Mouse (Mus musculus) embryo, embryonic 10 days (tissue): Measurements from ENCODE around the gene Bach1.

ENCODE experiments used
- DNase-seq: peaks from one replicate; pipeline ENCODE4 v3.0.0-alpha.2; 2015; ENCODE audit warnings: low spot score

Bach1 gene

GRCm38 (mm10) chr16:87698692-87699305 lies at the start of gene Bach1:
Gene Bach1, plus strand, starts transcription at chr16:87698945.
- peak; percentile 98 for DNase-seq

- no peak for DNase-seq
Measured at GRCm38 (mm10) chr16:87652344-87652743, 46.4 kb upstream of the Bach1 start.

GRCm38 (mm10) chr16:87652924-87653323 lies 45.8 kb upstream of the Bach1 start:
- DNase-seq = no peak

- no peak for DNase-seq
Measured at GRCm38 (mm10) chr16:87654016-87654575, 44.6 kb upstream of the Bach1 start.

- DNase-seq = no peak
Measured at GRCm38 (mm10) chr16:87655005-87655404, 43.7 kb upstream of the Bach1 start.

- no peak for DNase-seq
Measured at GRCm38 (mm10) chr16:87655579-87655978, 43.2 kb upstream of the Bach1 start.

- DNase-seq = no peak
Measured at GRCm38 (mm10) chr16:87656771-87657170, 42.0 kb upstream of the Bach1 start.

GRCm38 (mm10) chr16:87657291-87657690 lies 41.5 kb upstream of the Bach1 start:
- no peak for DNase-seq

GRCm38 (mm10) chr16:87661024-87661471 lies 37.7 kb upstream of the Bach1 start:
- peak; percentile 20 for DNase-seq

GRCm38 (mm10) chr16:87661636-87662035 lies 37.1 kb upstream of the Bach1 start:
- no peak for DNase-seq

GRCm38 (mm10) chr16:87662528-87662927 lies 36.2 kb upstream of the Bach1 start:
- no peak for DNase-seq

GRCm38 (mm10) chr16:87663890-87664289 lies 34.9 kb upstream of the Bach1 start:
- no peak for DNase-seq

- no peak for DNase-seq
Measured at GRCm38 (mm10) chr16:87665246-87665645, 33.5 kb upstream of the Bach1 start.

- DNase-seq = no peak
Measured at GRCm38 (mm10) chr16:87665752-87666619, 32.8 kb upstream of the Bach1 start.

- DNase-seq = no peak
Measured at GRCm38 (mm10) chr16:87666620-87667004, 32.1 kb upstream of the Bach1 start.

GRCm38 (mm10) chr16:87668002-87668401 lies 30.7 kb upstream of the Bach1 start:
- no peak for DNase-seq

- no peak for DNase-seq
Measured at GRCm38 (mm10) chr16:87670091-87670820, 28.5 kb upstream of the Bach1 start.

- no peak for DNase-seq
Measured at GRCm38 (mm10) chr16:87670821-87671165, 28.0 kb upstream of the Bach1 start.

- no peak for DNase-seq
Measured at GRCm38 (mm10) chr16:87671336-87671735, 27.4 kb upstream of the Bach1 start.

- no peak for DNase-seq
Measured at GRCm38 (mm10) chr16:87673155-87673554, 25.6 kb upstream of the Bach1 start.

- DNase-seq = peak; percentile 36
Measured at GRCm38 (mm10) chr16:87676182-87676581, 22.6 kb upstream of the Bach1 start.

GRCm38 (mm10) chr16:87678667-87679066 lies 20.1 kb upstream of the Bach1 start:
- DNase-seq = no peak
